Mouse (Mus musculus) liver, embryonic 14.5 days (tissue): ENCODE measurements around the gene Olfr1054. TPM values are rescaled to one million over a fixed set of nuclear protein-coding genes. Genes with fewer than 3 reads are reported as not detected.
"Not testable (repeated sequence)": the region's sequence is repeated elsewhere in the genome, so short reads cannot be mapped to it uniquely, and the experiment has no call there.

ENCODE experiments used
- ATAC-seq: fragments of 200-750 bp; cut with Nextera tagmentation; 2 replicates; pipeline ENCODE4 v1.8.0; 2017; ENCODE audit warnings: moderate number of reproducible peaks, mild to moderate bottlenecking, moderate library complexity; ENCODE audit not compliant: insufficient read depth
- DNase-seq, 3 experiments: peaks; one replicate each; pipeline ENCODE4 v3.0.0-alpha.2; 2012 to 2013; ENCODE audit warnings: low read depth in 3 of 3, low spot score in 3 of 3
- H3K27ac ChIP-seq: fragments of 300-500 bp; sonication (generic); 2 replicates; pipeline ENCODE4 v1.5.1; 2014; ENCODE audit warnings: moderate library complexity, mild to moderate bottlenecking, control low read depth, inconsistent platforms
- H3K27me3 ChIP-seq: fragments of 300-500 bp; sonication (generic); 2 replicates; pipeline ENCODE4 v1.6.1; 2014; ENCODE audit warnings: mild to moderate bottlenecking, low read length, moderate library complexity; ENCODE audit not compliant: control insufficient read depth, insufficient read depth
- H3K36me3 ChIP-seq: fragments of 300-500 bp; sonication (generic); replicated peaks from 2 replicates; pipeline ENCODE4 v1.6.1; 2014; ENCODE audit warnings: low read depth; ENCODE audit not compliant: control insufficient read depth, insufficient read depth
- H3K4me1 ChIP-seq, 2 experiments: fragments of 200-500 bp in 1 of 2; fragments of 300-500 bp in 1 of 2; sonication (generic) in 1 of 2; replicated peaks; 2 replicates each; pipeline ENCODE4 v1.6.1; 2012 to 2014; ENCODE audit warnings: antibody characterized with exemption in 1 of 2, inconsistent platforms in 1 of 2, low read length in 1 of 2; ENCODE audit not compliant: control insufficient read depth in 2 of 2, insufficient read depth in 2 of 2
- H3K4me2 ChIP-seq: fragments of 300-500 bp; sonication (generic); 2 replicates; pipeline ENCODE4 v1.6.1; 2014; ENCODE audit warnings: low read depth, mild to moderate bottlenecking, control low read depth, moderate library complexity
- H3K4me3 ChIP-seq, 2 experiments: fragments of 200-500 bp in 1 of 2; fragments of 300-500 bp in 1 of 2; sonication (generic) in 1 of 2; 2 replicates each; pipeline ENCODE4 v1.5.1; 2012 to 2014; ENCODE audit warnings: low read depth in 2 of 2, low read length in 2 of 2, mild to moderate bottlenecking in 2 of 2, control low read depth in 1 of 2, inconsistent platforms in 1 of 2, moderate library complexity in 1 of 2; ENCODE audit not compliant: insufficient read depth in 1 of 2
- H3K9ac ChIP-seq: fragments of 300-500 bp; sonication (generic); replicated peaks from 2 replicates; pipeline ENCODE4 v1.6.1; 2014; ENCODE audit warnings: mild to moderate bottlenecking, control low read depth, moderate library complexity
- H3K9me3 ChIP-seq: fragments of 300-500 bp; sonication (generic); 2 replicates; pipeline ENCODE4 v1.6.1; 2016; ENCODE audit warnings: low read length, mixed read lengths; ENCODE audit not compliant: control insufficient read depth
- CTCF ChIP-seq: IDR thresholded peaks from 2 replicates; pipeline ENCODE4 v1.5.1; 2016; ENCODE audit warnings: antibody characterized with exemption, low read depth, control low read depth
- EP300 ChIP-seq: IDR thresholded peaks from 2 replicates; pipeline ENCODE4 v1.6.1; 2016; ENCODE audit warnings: antibody characterized with exemption, low read depth
- WGBS: fragments of 180-500 bp; shearing (Covaris S2); extraction: QIAGEN DNeasy Blood & Tissue Kit; methylation state at CpG from one replicate; pipeline ENCODE4 v1.1.7; 2014; ENCODE audit not compliant: insufficient replicate concordance; 5-methylcytosine and 5-hydroxymethylcytosine counted together
- polyA plus RNA-seq, 2 experiments: library from polyadenylated mRNA; depleted of rRNA in 1 of 2; stranded (reverse) in 1 of 2; unstranded in 1 of 2; fragments of >200 nt; fragmentation: Nextera tagmentation in 1 of 2; extraction: Ambion mirVana in 1 of 2; gene quantifications; 2 replicates each; pipeline versions ENCODE4 v1.2.1 to v1.2.3; 2012 to 2014

The Olfr1054 gene
- polyA plus RNA-seq (2012; rRNA removed) (not detected in 2 replicates), polyA plus RNA-seq (2014; fragmentation: Nextera tagmentation; extraction: Ambion mirVana) (not detected in 2 replicates)

GRCm38 (mm10) chr2:86335333-86335732 lies at the start of gene Olfr1054:
Olfr1054 (minus strand) TSS chr2:86335433.
- H3K27me3 ChIP-seq = no peaks in the 10 kb centered on the region
- no peaks in the 10 kb centered on the region for H3K36me3 ChIP-seq
- H3K9me3 ChIP-seq = no peaks in the 10 kb centered on the region
- ATAC-seq = no peak
- DNase-seq = no peak
- H3K4me1 ChIP-seq = no peaks in the 10 kb centered on the region
- TF ChIP-seq EP300 (no peak), CTCF (no peak)
- H3K9ac ChIP-seq = no peak within 1 kb of the TSS
- H3K4me2 ChIP-seq = no peak within 1 kb of the TSS
- 67% methylated on average over 3 of the region's 3 CpGs for WGBS
- no peak within 1 kb of the TSS for H3K4me3 ChIP-seq
- no peak within 1 kb of the TSS for H3K27ac ChIP-seq

GRCm38 (mm10) chr2:86378293-86378692 lies 43.1 kb upstream of the Olfr1054 start, which contains the start of gene Olfr1057:
Olfr1057 (minus strand) TSS chr2:86378393.
- DNase-seq (no peak), ATAC-seq (no peak)
- TF ChIP-seq EP300 (no peak), CTCF (no peak)
- H3K4me2 ChIP-seq = no peak within 1 kb of the TSS
- no peak within 1 kb of the TSS for H3K9ac ChIP-seq
- no peaks in the 10 kb centered on the region for H3K9me3 ChIP-seq
- H3K4me3 ChIP-seq = no peak within 1 kb of the TSS
- H3K27me3 ChIP-seq = no peaks in the 10 kb centered on the region
- no peak within 1 kb of the TSS for H3K27ac ChIP-seq
- no peaks in the 10 kb centered on the region for H3K36me3 ChIP-seq
- no peaks in the 10 kb centered on the region for H3K4me1 ChIP-seq

GRCm38 (mm10) chr2:86366342-86366741 lies 31.1 kb upstream of the Olfr1054 start:
- H3K36me3 ChIP-seq, H3K9ac ChIP-seq, H3K4me1 ChIP-seq, H3K27me3 ChIP-seq, DNase-seq, H3K4me3 ChIP-seq, ATAC-seq, H3K9me3 ChIP-seq, H3K27ac ChIP-seq, H3K4me2 ChIP-seq: not testable (repeated sequence)
- WGBS = no CpG with 5 or more reads among the region's 6 CpGs

- no peaks in the 10 kb centered on the region for H3K4me1 ChIP-seq
- ATAC-seq (no peak), DNase-seq (no peak)
- TF ChIP-seq EP300 (no peak), CTCF (no peak)
- no peak within 1 kb of the TSS for H3K9ac ChIP-seq
- H3K27ac ChIP-seq = no peak within 1 kb of the TSS
- H3K4me2 ChIP-seq = no peak within 1 kb of the TSS
- H3K4me3 ChIP-seq = no peak within 1 kb of the TSS
- no peaks in the 10 kb centered on the region for H3K27me3 ChIP-seq
- H3K9me3 ChIP-seq = no peaks in the 10 kb centered on the region
- H3K36me3 ChIP-seq = no peaks in the 10 kb centered on the region
Observed at GRCm38 (mm10) chr2:86362369-86362768, 27.1 kb upstream of the Olfr1054 start, which contains the start of gene Olfr1056. Olfr1056 (minus strand) TSS chr2:86362469.

- not testable (repeated sequence) for H3K9me3 ChIP-seq, H3K36me3 ChIP-seq, H3K4me1 ChIP-seq, ATAC-seq, H3K27me3 ChIP-seq, H3K27ac ChIP-seq, H3K4me3 ChIP-seq, H3K9ac ChIP-seq, H3K4me2 ChIP-seq, DNase-seq
- WGBS = 76% methylated on average over 1 of the region's 1 CpGs
Observed at GRCm38 (mm10) chr2:86351751-86352150, 16.5 kb upstream of the Olfr1054 start.

GRCm38 (mm10) chr2:86350184-86350583 lies 15.0 kb upstream of the Olfr1054 start, which contains the start of gene Olfr1055:
Olfr1055 (minus strand) TSS chr2:86350284.
- H3K36me3 ChIP-seq = no peaks in the 10 kb centered on the region
- H3K4me2 ChIP-seq = no peak within 1 kb of the TSS
- TF ChIP-seq CTCF (no peak), EP300 (no peak)
- no peaks in the 10 kb centered on the region for H3K27me3 ChIP-seq
- H3K27ac ChIP-seq = no peak within 1 kb of the TSS
- H3K9ac ChIP-seq = no peak within 1 kb of the TSS
- no peak for DNase-seq
- H3K9me3 ChIP-seq = no peaks in the 10 kb centered on the region
- 70% methylated on average over 5 of the region's 5 CpGs for WGBS
- no peaks in the 10 kb centered on the region for H3K4me1 ChIP-seq
- H3K4me3 ChIP-seq = no peak within 1 kb of the TSS
- ATAC-seq = no peak
